Mouse (Mus musculus): ENCODE measurements around the gene Aktip.

- TF ChIP-seq CTCF (IDR thresholded peaks at IDR 0.05; ENCODE audit: borderline replicate concordance, extremely low read depth, insufficient read depth, insufficient read length) (no peak), POLR2A (IDR thresholded peaks at IDR 0.05; ENCODE audit: borderline replicate concordance, extremely low read depth, insufficient read depth, insufficient read length, poor library complexity, severe bottlenecking) (no peak)
Observed at GRCm38 (mm10) chr8:91241873-91242519, 42.2 kb upstream of the Aktip start.

Data from brain, embryonic 14.5 days (tissue).